ENCODE assay signal across 29 mouse cellular contexts in the genomic region with DNA sequence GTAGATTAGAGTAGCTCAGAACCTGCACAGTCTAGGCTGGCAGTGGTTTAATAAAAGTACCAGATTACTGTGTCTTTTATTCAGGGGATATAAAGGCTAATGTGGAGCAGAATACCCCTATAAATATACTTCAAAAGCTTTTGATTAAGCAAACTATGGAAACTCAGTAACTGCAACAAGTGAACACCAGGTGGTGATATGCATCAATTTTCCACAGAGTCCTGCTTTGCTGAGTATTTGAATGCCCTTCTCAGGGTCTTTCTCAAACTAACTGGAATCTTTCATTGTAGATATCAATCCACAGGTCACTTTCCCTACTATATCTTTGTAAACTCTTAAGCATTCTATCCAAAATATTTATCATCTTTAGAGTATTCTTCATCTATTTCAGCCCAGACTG. TPM values are rescaled to one million over a fixed set of nuclear protein-coding genes. Genes with fewer than 3 reads are reported as not detected.
DNase-seq lines count a peak whose midpoint lies in the region; ATAC-seq and TF ChIP-seq lines count a peak whose summit lies in the region.
"Had no signal": no experiment of that assay in that cellular context is flagged by ENCODE, and none has a peak within 500 bp of the region (broad histone marks: within the 10 kb centered on the region; RNA-seq: fewer than 3 reads in every experiment).

No protein-coding gene starts in this region.

- H3K27ac ChIP-seq in liver, postnatal 0 days (ENCODE audit: low read depth): no peak overlapping the region
- H3K27ac ChIP-seq in liver, embryonic 11.5 days (ENCODE audit: low read depth, low read length): no peak overlapping the region
- no peak overlapping the region for H3K27ac ChIP-seq in ES-E14 (ENCODE audit: insufficient read depth, low read depth, low read length, poor library complexity, severe bottlenecking)
- H3K27ac ChIP-seq: embryonic facial prominence, embryonic 13.5 days; embryonic facial prominence, embryonic 15.5 days; forebrain, embryonic 10.5 days; forebrain, embryonic 12.5 days had no signal

- H3K27me3 ChIP-seq in liver, postnatal 0 days (ENCODE audit: insufficient read depth, low read length): no peaks in the 10 kb centered on the region
- H3K27me3 ChIP-seq in liver, embryonic 11.5 days (replicated peaks; ENCODE audit: control insufficient read depth, insufficient read depth, low read length): no peaks in the 10 kb centered on the region
- no peaks in the 10 kb centered on the region for H3K27me3 ChIP-seq in splenic B cell, adult 2 months (ENCODE audit: control insufficient read depth, insufficient read depth, low read length, poor library complexity, severe bottlenecking)
- H3K27me3 ChIP-seq: embryonic facial prominence, embryonic 13.5 days; embryonic facial prominence, embryonic 15.5 days; forebrain, embryonic 12.5 days had no signal

- no peaks in the 10 kb centered on the region for H3K36me3 ChIP-seq in liver, postnatal 0 days (replicated peaks; ENCODE audit: insufficient read depth, low read length)
- H3K36me3 ChIP-seq in liver, embryonic 11.5 days (ENCODE audit: control insufficient read depth, insufficient read depth, low read length): no peaks in the 10 kb centered on the region
- no peaks in the 10 kb centered on the region for H3K36me3 ChIP-seq in ES-E14 (ENCODE audit: control insufficient read depth, insufficient read depth, low read length, poor library complexity, severe bottlenecking)
- H3K36me3 ChIP-seq in splenic B cell, adult 2 months (ENCODE audit: control insufficient read depth, insufficient read depth, low read length, poor library complexity, severe bottlenecking): no peaks in the 10 kb centered on the region
- H3K36me3 ChIP-seq: embryonic facial prominence, embryonic 13.5 days; embryonic facial prominence, embryonic 15.5 days; forebrain, embryonic 10.5 days; forebrain, embryonic 12.5 days had no signal

- no peak for ATAC-seq in liver, postnatal 0 days
- ATAC-seq in liver, embryonic 11.5 days (replicated peaks; ENCODE audit: low FRiP score): no peak
- ATAC-seq: activated CD4-positive, CD25-positive, alpha-beta regulatory T cell, adult 4 months; forebrain, embryonic 14.5 days; forebrain, embryonic 16.5 days had no signal

- no peak overlapping the region for H3K4me2 ChIP-seq in liver, postnatal 0 days (ENCODE audit: low read depth, low read length)
- H3K4me2 ChIP-seq in liver, embryonic 11.5 days: no peak overlapping the region
- H3K4me2 ChIP-seq: embryonic facial prominence, embryonic 13.5 days; embryonic facial prominence, embryonic 15.5 days; forebrain, embryonic 12.5 days had no signal

- no peak overlapping the region for H3K4me3 ChIP-seq in liver, postnatal 0 days (ENCODE audit: low read depth, low read length)
- no peak overlapping the region for H3K4me3 ChIP-seq in liver, embryonic 11.5 days (ENCODE audit: low read depth, low read length)
- H3K4me3 ChIP-seq in ES-E14 (ENCODE audit: insufficient read depth in 1 of 2, low read depth in 1 of 2, low read length in 2 of 2, poor library complexity in 1 of 2, severe bottlenecking in 1 of 2): no peak overlapping the region
- H3K4me3 ChIP-seq: embryonic facial prominence, embryonic 13.5 days; embryonic facial prominence, embryonic 15.5 days; erythroblast, embryonic 14.5 days; forebrain, embryonic 10.5 days; forebrain, embryonic 12.5 days had no signal

- no peaks in the 10 kb centered on the region for H3K4me1 ChIP-seq in liver, postnatal 0 days (ENCODE audit: insufficient read depth)
- no peaks in the 10 kb centered on the region for H3K4me1 ChIP-seq in liver, embryonic 11.5 days (replicated peaks; ENCODE audit: control insufficient read depth, insufficient read depth, low read length)
- no peaks in the 10 kb centered on the region for H3K4me1 ChIP-seq in ES-E14 (ENCODE audit: control insufficient read depth in 2 of 2, insufficient read depth in 2 of 2, low read length in 2 of 2, poor library complexity in 1 of 2)
- H3K4me1 ChIP-seq: embryonic facial prominence, embryonic 13.5 days; embryonic facial prominence, embryonic 15.5 days; forebrain, embryonic 10.5 days; forebrain, embryonic 12.5 days had no signal

- no peak for DNase-seq in liver, postnatal 0 days
- no peak for DNase-seq in liver, embryonic 11.5 days (ENCODE audit: low spot score)
- DNase-seq in ES-E14 (ENCODE audit: low read depth, low spot score): no peak
- peak; percentile 15 for DNase-seq in splenic B cell, adult 2 months (ENCODE audit: low read depth, low spot score)
- DNase-seq in ovary, postnatal 14 days (ENCODE audit: low spot score): no peak
- DNase-seq in left cerebral cortex, postnatal 4 days: no peak
- DNase-seq: adrenal gland, adult 8-10 months; adrenal gland, postnatal 14 days; adrenal gland, postnatal 36 days; cerebellum, adult 11 months; cerebellum, adult 18-20 months; cerebellum, adult 8-10 months; cerebellum, adult 9-11 months; cerebellum, postnatal 14 days; cerebellum, postnatal 36 days; embryo, embryonic 11 days had no signal

- in situ Hi-C loops in ES-E14 (cut with MboI; ENCODE audit: low sequenced_read_pairs in 2 of 2, unreplicated experiment in 2 of 2): no loop called here

- H3K9ac ChIP-seq in liver, postnatal 0 days (replicated peaks): no peak overlapping the region
- no peak overlapping the region for H3K9ac ChIP-seq in liver, embryonic 11.5 days (ENCODE audit: low read depth, low read length)
- H3K9ac ChIP-seq in ES-E14 (ENCODE audit: insufficient read depth, low read depth, low read length, poor library complexity, severe bottlenecking): no peak overlapping the region
- H3K9ac ChIP-seq: embryonic facial prominence, embryonic 13.5 days; embryonic facial prominence, embryonic 15.5 days; forebrain, embryonic 12.5 days had no signal

- peaks cover 6% of the 10 kb centered on the region for H3K9me3 ChIP-seq in liver, postnatal 0 days (ENCODE audit: low read length)
- peaks cover 20% of the 10 kb centered on the region for H3K9me3 ChIP-seq in liver, embryonic 11.5 days (ENCODE audit: control insufficient read depth, low read length)
- H3K9me3 ChIP-seq in ES-E14 (ENCODE audit: control insufficient read depth, insufficient read depth, low read depth, low read length): no peaks in the 10 kb centered on the region

- TF ChIP-seq EP300 in liver, postnatal 0 days (IDR thresholded peaks at IDR 0.05; ENCODE audit: low read depth): no peak

- TF ChIP-seq CTCF in liver, postnatal 0 days (IDR thresholded peaks at IDR 0.05; ENCODE audit: low read depth): 0 out of 2 replicates have a peak, but pooled peaks have one; percentile 4

- intact Hi-C loops in left cerebral cortex, postnatal 4 days (cut with DNase I): no loop called here

TF ChIP-seq in ES-E14, 5 proteins besides CTCF, POLR2A, EP300 and RAD21:
- TF ChIP-seq HCFC1 (IDR thresholded peaks at IDR 0.05; ENCODE audit: borderline replicate concordance, insufficient read depth, low read length) (no peak), MAFK (IDR thresholded peaks at IDR 0.05; ENCODE audit: insufficient read depth, low read depth, low read length) (no peak), ZC3H11A (IDR thresholded peaks at IDR 0.05; ENCODE audit: borderline replicate concordance, low read depth, low read length) (peak; percentile 8; the same call in 1 of the 2 replicates), CHD2 (IDR thresholded peaks at IDR 0.05; ENCODE audit: low read depth, low read length) (no peak), ZNF384 (IDR thresholded peaks at IDR 0.05; ENCODE audit: low read depth, low read length) (no peak)
TF ChIP-seq in ES-E14: peak in this region for 1.

RNA-seq across cellular contexts. Expression of gene Scgb2b26, which starts 41.9 kb away (rescaled TPM):
- not detected in 2 replicates for polyA plus RNA-seq in liver, postnatal 0 days (2015; fragmentation: Nextera tagmentation; extraction: Ambion mirVana)
- not detected in 2 replicates for polyA plus RNA-seq in liver, embryonic 11.5 days (2014; fragmentation: Nextera tagmentation; extraction: Ambion mirVana)
- total RNA-seq in ES-E14 (2012; rRNA removed): not detected in 2 replicates
- total RNA-seq in left cerebral cortex, postnatal 4 days (2021): not detected
- total RNA-seq: adrenal gland, adult 18-20 months; adrenal gland, adult 8-10 months; adrenal gland, postnatal 14 days; adrenal gland, postnatal 36 days; common myeloid progenitor, adult 5-6 weeks; MEL had no signal
- polyA plus RNA-seq: activated CD4-positive, CD25-positive, alpha-beta regulatory T cell, adult 4 months; C2C12; embryonic facial prominence, embryonic 11.5 days; embryonic facial prominence, embryonic 13.5 days; embryonic facial prominence, embryonic 15.5 days; erythroblast, embryonic 14.5 days; forebrain, embryonic 10.5 days; forebrain, embryonic 12.5 days; forebrain, embryonic 14.5 days; forebrain, embryonic 16.5 days had no signal
